Mouse (Mus musculus): ENCODE data around the gene Me3. TPM values are rescaled to one million over a fixed set of nuclear protein-coding genes. Genes with fewer than 3 reads are reported as not detected.

Me3 gene
- 55.4 and 76.9 TPM in 2 replicates for polyA plus RNA-seq (2012; ENCODE audit: insufficient read depth, insufficient read length, missing spikeins)

- peak within 1 kb of the TSS; percentile 91 for H3K4me3 ChIP-seq (ENCODE audit: insufficient read depth, low read depth, low read length)
- no peaks in the 10 kb centered on the region for H3K4me1 ChIP-seq (ENCODE audit: control insufficient read depth, insufficient read depth, insufficient read length, low read length)
- H3K27ac ChIP-seq (replicated peaks; ENCODE audit: low read depth, low read length), result peak within 1 kb of the TSS; percentile 80
Measured at GRCm38 (mm10) chr7:89632342-89633251, at the start of gene Me3. Me3 (plus strand) TSS chr7:89632392.

DNA sequence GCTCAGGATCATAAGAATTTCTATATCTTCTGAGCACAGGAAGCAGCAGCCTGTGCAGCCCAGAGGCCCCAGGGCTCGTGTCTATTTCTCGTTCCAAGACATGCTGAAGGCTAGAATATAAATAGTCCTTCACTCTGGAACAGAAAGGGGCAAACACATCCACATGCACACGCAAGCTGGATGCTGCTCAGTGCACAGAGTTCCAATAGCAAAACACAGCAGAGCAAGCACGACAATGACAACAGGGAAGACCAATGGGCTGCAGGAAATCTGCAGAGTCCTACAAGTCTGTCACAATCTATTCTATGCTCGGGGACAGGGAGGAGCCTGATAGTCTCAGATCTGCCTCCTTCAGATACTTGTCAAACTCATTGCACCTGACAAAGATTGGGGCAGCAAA is 42.2 kb upstream of the Me3 start:
- H3K4me1 ChIP-seq (ENCODE audit: control insufficient read depth, insufficient read depth, insufficient read length, low read length), result no peaks in the 10 kb centered on the region
- no peak overlapping the region for H3K27ac ChIP-seq (replicated peaks; ENCODE audit: low read depth, low read length)
- no peak overlapping the region for H3K4me3 ChIP-seq (ENCODE audit: insufficient read depth, low read depth, low read length)

DNA sequence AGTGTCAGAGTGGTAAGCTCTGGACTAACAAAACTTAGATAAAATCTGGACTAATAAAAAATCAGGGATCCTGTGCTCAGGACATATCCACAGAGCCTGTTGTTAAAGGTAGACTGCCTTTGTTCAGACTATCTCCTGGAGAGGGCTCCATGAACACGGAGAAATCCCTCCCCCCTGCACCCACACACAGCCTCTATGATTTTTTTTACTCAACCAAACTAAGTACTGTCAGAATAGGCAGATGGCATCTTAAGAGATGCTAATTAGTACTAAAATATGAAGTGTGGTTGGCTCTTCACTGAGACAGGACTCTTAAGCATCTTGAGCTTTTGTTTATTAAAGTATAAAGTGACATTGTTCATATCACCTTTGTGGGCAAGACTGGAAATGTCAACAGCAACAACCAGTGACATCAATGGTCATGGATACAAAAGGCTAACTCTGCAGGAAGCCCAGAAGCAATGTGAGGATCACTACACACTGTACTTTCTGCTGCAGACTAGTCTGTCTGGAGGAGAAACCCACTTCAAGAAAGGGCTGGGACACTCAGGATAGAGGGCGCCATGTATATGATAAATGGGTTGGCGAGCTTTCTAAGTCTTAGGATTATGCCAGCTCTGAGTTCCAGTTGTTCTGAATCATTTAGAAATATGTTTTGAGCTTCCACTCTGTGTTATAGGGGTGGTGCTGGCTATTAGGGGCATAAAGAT is 41.5 kb upstream of the Me3 start:
- Histone ChIP-seq H3K27ac (replicated peaks; ENCODE audit: low read depth, low read length) (no peak overlapping the region), H3K4me1 (ENCODE audit: control insufficient read depth, insufficient read depth, insufficient read length, low read length) (no peaks in the 10 kb centered on the region), H3K4me3 (ENCODE audit: insufficient read depth, low read depth, low read length) (no peak overlapping the region)

- Histone ChIP-seq H3K4me1 (ENCODE audit: control insufficient read depth, insufficient read depth, insufficient read length, low read length) (no peaks in the 10 kb centered on the region), H3K4me3 (ENCODE audit: insufficient read depth, low read depth, low read length) (no peak overlapping the region), H3K27ac (replicated peaks; ENCODE audit: low read depth, low read length) (no peak overlapping the region)
Measured at GRCm38 (mm10) chr7:89595813-89596212, 36.4 kb upstream of the Me3 start.

GRCm38 (mm10) chr7:89605589-89606536 is 26.3 kb upstream of the Me3 start:
- H3K4me1 ChIP-seq (ENCODE audit: control insufficient read depth, insufficient read depth, insufficient read length, low read length), result no peaks in the 10 kb centered on the region
- no peak overlapping the region for H3K4me3 ChIP-seq (ENCODE audit: insufficient read depth, low read depth, low read length)

GRCm38 (mm10) chr7:89607329-89607728 is 24.9 kb upstream of the Me3 start:
- Histone ChIP-seq H3K4me1 (ENCODE audit: control insufficient read depth, insufficient read depth, insufficient read length, low read length) (no peaks in the 10 kb centered on the region), H3K4me3 (ENCODE audit: insufficient read depth, low read depth, low read length) (no peak overlapping the region), H3K27ac (replicated peaks; ENCODE audit: low read depth, low read length) (no peak overlapping the region)

More at GRCm38 (mm10) chr7:89605589-89606536, 26.3 kb upstream of the Me3 start:
- H3K27ac ChIP-seq (replicated peaks; ENCODE audit: low read depth, low read length), result no peak overlapping the region

DNA sequence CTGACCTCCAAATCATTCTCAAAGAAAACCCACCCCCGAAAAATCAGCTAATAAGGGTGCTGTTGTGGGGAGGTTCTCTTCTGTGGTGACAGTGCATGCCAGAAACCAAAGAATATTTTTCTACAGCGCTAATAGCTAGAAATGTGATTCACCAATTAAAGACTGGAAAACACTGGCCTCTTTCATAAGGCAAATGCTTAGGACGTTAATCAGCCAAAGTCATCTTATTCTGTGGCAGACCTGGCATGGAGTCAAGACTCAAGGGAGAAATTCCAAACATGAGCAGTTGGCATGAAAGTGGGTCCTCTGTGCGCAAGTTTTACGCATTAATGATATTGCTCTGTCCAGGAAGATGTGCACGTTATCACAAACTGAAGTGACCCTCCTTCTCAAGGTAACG is 21.0 kb upstream of the Me3 start:
- Histone ChIP-seq H3K27ac (replicated peaks; ENCODE audit: low read depth, low read length) (no peak overlapping the region), H3K4me1 (ENCODE audit: control insufficient read depth, insufficient read depth, insufficient read length, low read length) (no peaks in the 10 kb centered on the region), H3K4me3 (ENCODE audit: insufficient read depth, low read depth, low read length) (no peak overlapping the region)

DNA sequence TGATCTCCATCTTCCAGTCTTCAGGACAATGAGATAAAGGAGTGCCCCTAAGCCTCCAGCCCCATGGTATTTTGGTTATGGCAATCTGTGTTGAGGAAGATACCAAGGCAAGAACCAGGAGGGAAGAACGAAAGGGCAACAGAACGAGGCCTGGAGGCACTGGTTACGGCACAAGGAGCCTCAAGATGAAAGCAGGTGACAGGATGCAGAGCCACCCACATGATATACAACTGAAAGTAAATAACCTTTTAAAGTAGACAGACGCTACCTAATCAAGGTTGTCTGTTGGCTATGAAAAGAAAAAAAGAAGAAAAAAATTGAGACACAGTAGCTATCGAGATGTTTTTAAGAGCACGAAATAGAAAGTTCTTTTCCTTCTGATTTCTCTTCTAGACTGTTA is 16.0 kb upstream of the Me3 start:
- Histone ChIP-seq H3K4me1 (ENCODE audit: control insufficient read depth, insufficient read depth, insufficient read length, low read length) (no peaks in the 10 kb centered on the region), H3K27ac (replicated peaks; ENCODE audit: low read depth, low read length) (no peak overlapping the region), H3K4me3 (ENCODE audit: insufficient read depth, low read depth, low read length) (no peak overlapping the region)

- no peak overlapping the region for H3K27ac ChIP-seq (replicated peaks; ENCODE audit: low read depth, low read length)
- H3K4me3 ChIP-seq (ENCODE audit: insufficient read depth, low read depth, low read length), result no peak overlapping the region
- H3K4me1 ChIP-seq (ENCODE audit: control insufficient read depth, insufficient read depth, insufficient read length, low read length), result no peaks in the 10 kb centered on the region
Measured at GRCm38 (mm10) chr7:89623331-89623730, 8.9 kb upstream of the Me3 start.

DNA sequence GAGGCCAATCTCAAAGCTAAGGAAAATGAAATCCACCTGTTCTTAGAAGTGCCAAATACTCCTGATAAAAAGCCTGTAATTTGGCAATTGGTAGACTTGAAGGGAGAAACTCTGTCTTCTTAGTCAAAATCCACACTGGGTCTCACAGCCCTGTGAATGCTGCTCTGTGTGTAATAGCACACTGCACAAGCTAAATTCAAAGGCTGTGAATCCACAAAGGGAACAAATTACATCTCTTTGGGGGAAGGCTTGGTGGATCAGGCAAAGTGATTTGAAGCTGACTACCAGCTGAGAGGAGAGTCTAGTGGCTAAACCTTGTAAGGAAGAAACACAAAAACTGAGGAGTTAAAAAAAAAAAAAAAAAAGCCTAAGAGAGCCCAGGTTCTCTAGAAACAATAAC is 4.8 kb upstream of the Me3 start:
- H3K27ac ChIP-seq (replicated peaks; ENCODE audit: low read depth, low read length), result no peak overlapping the region
- H3K4me1 ChIP-seq (ENCODE audit: control insufficient read depth, insufficient read depth, insufficient read length, low read length), result no peaks in the 10 kb centered on the region
- no peak overlapping the region for H3K4me3 ChIP-seq (ENCODE audit: insufficient read depth, low read depth, low read length)

GRCm38 (mm10) chr7:89628006-89628405 is 4.2 kb upstream of the Me3 start:
- H3K4me3 ChIP-seq (ENCODE audit: insufficient read depth, low read depth, low read length), result no peak overlapping the region
- H3K27ac ChIP-seq (replicated peaks; ENCODE audit: low read depth, low read length), result no peak overlapping the region
- H3K4me1 ChIP-seq (ENCODE audit: control insufficient read depth, insufficient read depth, insufficient read length, low read length), result no peaks in the 10 kb centered on the region

- Histone ChIP-seq H3K4me1 (ENCODE audit: control insufficient read depth, insufficient read depth, insufficient read length, low read length) (no peaks in the 10 kb centered on the region), H3K4me3 (ENCODE audit: insufficient read depth, low read depth, low read length) (no peak overlapping the region), H3K27ac (replicated peaks; ENCODE audit: low read depth, low read length) (no peak overlapping the region)
Measured at GRCm38 (mm10) chr7:89629006-89629405, 3.2 kb upstream of the Me3 start.

DNA sequence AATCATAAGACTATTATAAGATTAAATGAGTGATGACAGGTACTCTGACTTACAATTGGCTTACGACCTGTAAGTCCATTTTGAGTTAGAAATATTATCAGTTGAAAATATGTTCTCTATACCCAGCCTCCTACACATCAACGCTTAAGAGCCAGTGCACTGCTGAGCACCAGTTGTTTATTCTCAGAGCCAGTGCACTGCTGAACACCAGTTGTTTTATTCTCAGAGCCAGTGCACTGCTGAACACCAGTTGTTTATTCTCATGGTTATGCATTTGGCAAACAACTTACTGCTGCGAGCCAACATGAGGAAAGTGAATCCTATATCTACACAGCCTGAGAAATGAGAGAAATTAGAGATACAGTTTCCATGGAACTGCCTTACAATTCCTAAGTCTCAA is 2.3 kb upstream of the Me3 start:
- Histone ChIP-seq H3K4me1 (ENCODE audit: control insufficient read depth, insufficient read depth, insufficient read length, low read length) (no peaks in the 10 kb centered on the region), H3K27ac (replicated peaks; ENCODE audit: low read depth, low read length) (no peak overlapping the region)

GRCm38 (mm10) chr7:89630796-89631195 is 1.4 kb upstream of the Me3 start:
- no peak overlapping the region for H3K27ac ChIP-seq (replicated peaks; ENCODE audit: low read depth, low read length)
- no peak overlapping the region for H3K4me3 ChIP-seq (ENCODE audit: insufficient read depth, low read depth, low read length)
- no peaks in the 10 kb centered on the region for H3K4me1 ChIP-seq (ENCODE audit: control insufficient read depth, insufficient read depth, insufficient read length, low read length)

More for the DNA sequence above, 2.3 kb upstream of the Me3 start:
- H3K4me3 ChIP-seq (ENCODE audit: insufficient read depth, low read depth, low read length), result no peak overlapping the region

- Histone ChIP-seq H3K4me3 (ENCODE audit: insufficient read depth, low read depth, low read length) (no peak overlapping the region), H3K4me1 (ENCODE audit: control insufficient read depth, insufficient read depth, insufficient read length, low read length) (no peaks in the 10 kb centered on the region), H3K27ac (replicated peaks; ENCODE audit: low read depth, low read length) (no peak overlapping the region)
Measured at GRCm38 (mm10) chr7:89640533-89640932, 8.3 kb downstream of the Me3 start.

Measured in brown adipose tissue, adult 24 weeks (tissue).